Mouse (Mus musculus) effector memory CD4-positive, alpha-beta T cell, adult 5 months (primary cell): Measurements from ENCODE around the gene Tut4. TPM values are rescaled to one million over a fixed set of nuclear protein-coding genes. Genes with fewer than 3 reads are reported as not detected.

ENCODE experiments used
- polyA plus RNA-seq: library from polyadenylated mRNA; unstranded; fragments of 100-300 nt; shearing (Covaris generic); gene quantifications from one replicate; pipeline ENCODE4 v1.2.1, GENCODE M21; 2017

The Tut4 gene
- polyA plus RNA-seq = 185 TPM

GRCm38 (mm10) chr4:108459231-108460155 is at the start of gene Tut4:
Gene Tut4, plus strand, starts transcription at chr4:108459426.

GRCm38 (mm10) chr4:108578840-108579742 is 119.9 kb downstream of the Tut4 start, which contains the start of the genes Prpf38a and Orc1:
Gene Prpf38a, minus strand, starts transcription at chr4:108579336.
Gene Orc1, plus strand, starts transcription at chr4:108579423.

Other genes starting within 250 kb of the Tut4 start
- not detected for gene Zyg11a, start 241.4 kb upstream of the Tut4 start, polyA plus RNA-seq
- gene Zyg11b, start 158.3 kb upstream of the Tut4 start, polyA plus RNA-seq = 21.8 TPM
- gene Coa7, start 131.3 kb upstream of the Tut4 start, polyA plus RNA-seq = 31.6 TPM
- gene Shisal2a, start 76.1 kb upstream of the Tut4 start, polyA plus RNA-seq = not detected
- not detected for gene Gpx7, start 52.5 kb upstream of the Tut4 start, polyA plus RNA-seq
- gene Prpf38a, start 119.9 kb downstream of the Tut4 start, polyA plus RNA-seq = 72.7 TPM
- gene Orc1, start 120.0 kb downstream of the Tut4 start, polyA plus RNA-seq = 5.6 TPM
- gene Cc2d1b, start 160.5 kb downstream of the Tut4 start, polyA plus RNA-seq = 69.2 TPM